Mouse (Mus musculus) embryo, embryonic 10.5 days (tissue): ENCODE results near the gene Nop14.
A peak's percentile ranks its signal among the peaks of the same experiment; 100 is the strongest.
"Not testable (repeated sequence)": the region's sequence is repeated elsewhere in the genome, so short reads cannot be mapped to it uniquely, and the experiment has no call there.

ENCODE experiments used
- DNase-seq: peaks from one replicate; pipeline ENCODE4 v3.0.0-alpha.2; 2015; ENCODE audit warnings: low spot score

The Nop14 gene

GRCm38 (mm10) chr5:34632996-34633395 lies 27.0 kb downstream of the Nop14 start:
- DNase-seq, result no peak

- no peak for DNase-seq
Measured at GRCm38 (mm10) chr5:34609966-34610365, 50.0 kb downstream of the Nop14 start.

GRCm38 (mm10) chr5:34608226-34608625 lies 51.7 kb downstream of the Nop14 start:
- no peak for DNase-seq

GRCm38 (mm10) chr5:34607100-34607880 lies 52.7 kb downstream of the Nop14 start:
- DNase-seq, result no peak

GRCm38 (mm10) chr5:34604576-34604975 lies 55.4 kb downstream of the Nop14 start:
- no peak for DNase-seq

- DNase-seq, result no peak
Measured at GRCm38 (mm10) chr5:34593202-34593727, 66.7 kb downstream of the Nop14 start.

- no peak for DNase-seq
Measured at GRCm38 (mm10) chr5:34592666-34593065, 67.3 kb downstream of the Nop14 start.

GRCm38 (mm10) chr5:34592224-34592623 lies 67.7 kb downstream of the Nop14 start:
- DNase-seq, result not testable (repeated sequence)

GRCm38 (mm10) chr5:34591388-34592004 lies 68.5 kb downstream of the Nop14 start:
- peak; percentile 35 for DNase-seq

GRCm38 (mm10) chr5:34590702-34591101 lies 69.2 kb downstream of the Nop14 start:
- no peak for DNase-seq

GRCm38 (mm10) chr5:34590059-34590458 lies 69.9 kb downstream of the Nop14 start:
- no peak for DNase-seq
